7 mouse cellular contexts compared by ENCODE assay signal in genomic region chr9:48985708-48986088, GRCm38 (mm10). TPM values are rescaled to one million over a fixed set of nuclear protein-coding genes. Genes with fewer than 3 reads are reported as not detected.
DNase-seq lines count a peak whose midpoint lies in the region; ATAC-seq and TF ChIP-seq lines count a peak whose summit lies in the region.

No protein-coding gene starts in this region.

- H3K27me3 ChIP-seq in spleen, adult 2 months (ENCODE audit: control insufficient read depth, insufficient read depth, low read length), result no peaks in the 10 kb centered on the region
- no peaks in the 10 kb centered on the region for H3K27me3 ChIP-seq in limb, embryonic 14.5 days (ENCODE audit: control insufficient read depth, insufficient read depth, low read length)
- H3K27me3 ChIP-seq in stomach, embryonic 15.5 days (replicated peaks), result no peaks in the 10 kb centered on the region

- TF ChIP-seq POLR2A in spleen, adult 2 months (IDR thresholded peaks at IDR 0.05; ENCODE audit: low read depth, low read length), result no peak
- TF ChIP-seq POLR2A in embryonic fibroblast, embryonic 13.5 days (IDR thresholded peaks at IDR 0.05; ENCODE audit: low read depth, low read length), result no peak
- no peak for TF ChIP-seq POLR2A in limb, embryonic 14.5 days (IDR thresholded peaks at IDR 0.05; ENCODE audit: borderline replicate concordance, extremely low read depth, insufficient read depth, insufficient read length)

- ATAC-seq in limb, embryonic 14.5 days (ENCODE audit: low FRiP score, low read depth), result no peak; the same call in 1 of the 2 replicates
- ATAC-seq in stomach, embryonic 15.5 days (ENCODE audit: insufficient read depth, low FRiP score, low read depth), result no peak

- TF ChIP-seq CTCF in spleen, adult 2 months (IDR thresholded peaks at IDR 0.05; ENCODE audit: extremely low read depth, insufficient read depth, insufficient read length, insufficient replicate concordance), result no peak
- TF ChIP-seq CTCF in embryonic fibroblast, embryonic 13.5 days (IDR thresholded peaks at IDR 0.05; ENCODE audit: borderline replicate concordance, insufficient read depth, low read length), result no peak

- 1% methylated on average over 20 of the region's 20 CpGs for WGBS in spleen, adult 2 months
- WGBS in limb, embryonic 14.5 days, result under 1% methylated on average over 20 of the region's 20 CpGs
- under 1% methylated on average over 20 of the region's 20 CpGs for WGBS in stomach, embryonic 15.5 days

- peak overlapping the region; percentile 64 for H3K9ac ChIP-seq in limb, embryonic 14.5 days (ENCODE audit: low read depth, low read length, severe bottlenecking)
- H3K9ac ChIP-seq in stomach, embryonic 15.5 days, result peak overlapping the region; percentile 65

- H3K4me2 ChIP-seq in limb, embryonic 14.5 days (replicated peaks; ENCODE audit: low read depth, low read length, severe bottlenecking), result peak overlapping the region; percentile 58
- H3K4me2 ChIP-seq in stomach, embryonic 15.5 days, result peak overlapping the region; percentile 83

- H3K27ac ChIP-seq in spleen, adult 2 months (ENCODE audit: insufficient read depth, low read length), result peak overlapping the region; percentile 73
- H3K27ac ChIP-seq in embryonic fibroblast, embryonic 13.5 days (ENCODE audit: insufficient read depth, low read length), result 0 out of 2 replicates have a peak overlapping the region, but pooled peaks have one; percentile 1
- 0 out of 2 replicates have a peak overlapping the region, but pooled peaks have one; percentile 33 for H3K27ac ChIP-seq in limb, embryonic 14.5 days (replicated peaks; ENCODE audit: low read depth, low read length)
- H3K27ac ChIP-seq in stomach, embryonic 15.5 days, result peak overlapping the region; percentile 69

- no peaks in the 10 kb centered on the region; the same call in 1 of the 2 replicates for H3K4me1 ChIP-seq in spleen, adult 2 months (ENCODE audit: control insufficient read depth, insufficient read depth, insufficient read length)
- H3K4me1 ChIP-seq in embryonic fibroblast, embryonic 13.5 days (ENCODE audit: control insufficient read depth, insufficient read depth, low read length), result peaks cover 5% of the 10 kb centered on the region
- H3K4me1 ChIP-seq in limb, embryonic 14.5 days (ENCODE audit: control insufficient read depth, insufficient read depth, low read length), result peaks cover 12% of the 10 kb centered on the region
- H3K4me1 ChIP-seq in stomach, embryonic 15.5 days, result peaks cover 8% of the 10 kb centered on the region

- peak overlapping the region; percentile 95 for H3K4me3 ChIP-seq in spleen, adult 2 months (ENCODE audit: extremely low read depth, insufficient read depth, insufficient read length)
- H3K4me3 ChIP-seq in embryonic fibroblast, embryonic 13.5 days (ENCODE audit: insufficient read depth, low read length), result peak overlapping the region; percentile 65
- peak overlapping the region; percentile 73 for H3K4me3 ChIP-seq in limb, embryonic 14.5 days (replicated peaks; ENCODE audit: low read length)
- peak overlapping the region; percentile 87 for H3K4me3 ChIP-seq in stomach, embryonic 15.5 days (replicated peaks)

- H3K36me3 ChIP-seq in spleen, adult 2 months (ENCODE audit: control insufficient read depth, insufficient read depth, low read length), result no peaks in the 10 kb centered on the region
- H3K36me3 ChIP-seq in limb, embryonic 14.5 days (ENCODE audit: control insufficient read depth, insufficient read depth, low read length), result no peaks in the 10 kb centered on the region
- H3K36me3 ChIP-seq in stomach, embryonic 15.5 days, result no peaks in the 10 kb centered on the region

- no peak for DNase-seq in spleen, adult 2 months (ENCODE audit: low read depth in 1 of 2, low spot score in 2 of 2)
- DNase-seq in spleen, postnatal 10 days (ENCODE audit: low spot score in 2 of 2), result no peak
- DNase-seq in limb, embryonic 14.5 days (ENCODE audit: low spot score), result peak; percentile 21
- no peak for DNase-seq in thymus, postnatal 25 days
- DNase-seq in cerebellum, adult 9-11 months, result no peak

- no peaks in the 10 kb centered on the region for H3K9me3 ChIP-seq in limb, embryonic 14.5 days (ENCODE audit: control insufficient read depth, low read length)
- no peaks in the 10 kb centered on the region for H3K9me3 ChIP-seq in stomach, embryonic 15.5 days

RNA-seq across cellular contexts. Expression of gene Usp28, which starts 0.5 kb away (rescaled TPM):
- polyA plus RNA-seq in spleen, adult 2 months (2012; rRNA removed), result 12.3 and 15.2 TPM in 2 replicates
- polyA plus RNA-seq in embryonic fibroblast, embryonic 13.5 days (2011; ENCODE audit: insufficient read length, low read depth, missing spikeins), result 20.7 and 22.5 TPM in 2 replicates
- 38.9 and 43.2 TPM in 2 replicates for polyA plus RNA-seq in limb, embryonic 14.5 days (2012; rRNA removed)
- polyA plus RNA-seq in limb, embryonic 14.5 days (2014; fragmentation: Nextera tagmentation; extraction: Ambion mirVana), result 33.6 and 35.3 TPM in 2 replicates
- 23.3 and 24.2 TPM in 2 replicates for polyA plus RNA-seq in stomach, embryonic 15.5 days (2015; fragmentation: Nextera tagmentation; extraction: Ambion mirVana)

RNA-seq across cellular contexts. Expression of gene Htr3b, which starts 20.9 kb away (rescaled TPM):
- not detected in 2 replicates for polyA plus RNA-seq in spleen, adult 2 months (2012; rRNA removed)
- polyA plus RNA-seq in embryonic fibroblast, embryonic 13.5 days (2011; ENCODE audit: insufficient read length, low read depth, missing spikeins), result not detected in 2 replicates
- polyA plus RNA-seq in limb, embryonic 14.5 days (2012; rRNA removed), result 0.06 TPM in 1 of 2 replicates, not detected in the other
- polyA plus RNA-seq in limb, embryonic 14.5 days (2014; fragmentation: Nextera tagmentation; extraction: Ambion mirVana), result not detected in 2 replicates
- polyA plus RNA-seq in stomach, embryonic 15.5 days (2015; fragmentation: Nextera tagmentation; extraction: Ambion mirVana), result 0.32 and 0.48 TPM in 2 replicates

Comparison
In these comparisons a context has a peak if more than half of its experiments do, and no peak if none do; other contexts are left out.
1. H3K27ac ChIP-seq: peak in every context shown above with its lines; median percentile 73 in spleen, adult 2 months; 69 in stomach, embryonic 15.5 days; 33 in limb, embryonic 14.5 days; 1 in embryonic fibroblast, embryonic 13.5 days.